Mouse (Mus musculus): ENCODE measurements at regions not wholly inside any gene's neighbourhood (a gene's known extent, or its start where the extent isn't known, plus 50 kb on each side); places are given as distances from the start of the nearest gene placed in this dataset.

GRCm38 (mm10) chr2:174892658-174893057 lies 117.4 kb upstream of the Gm14444 start:
- Histone ChIP-seq H3K4me2 (ENCODE audit: low read depth, low read length) (no peak overlapping the region), H3K4me1 (ENCODE audit: control insufficient read depth, insufficient read depth) (no peaks in the 10 kb centered on the region), H3K4me3 (ENCODE audit: low read depth, low read length) (no peak overlapping the region), H3K27me3 (ENCODE audit: control insufficient read depth, insufficient read depth, low read length) (no peaks in the 10 kb centered on the region), H3K27ac (ENCODE audit: low read depth) (no peak overlapping the region), H3K36me3 (replicated peaks; ENCODE audit: control insufficient read depth, insufficient read depth, low read length) (no peaks in the 10 kb centered on the region), H3K9me3 (replicated peaks; ENCODE audit: control insufficient read depth, low read length) (no peaks in the 10 kb centered on the region), H3K9ac (replicated peaks; ENCODE audit: low read depth, low read length) (no peak overlapping the region)
- WGBS: 53% methylated on average over 7 of the region's 7 CpGs
- ATAC-seq (ENCODE audit: insufficient read depth, low read depth): no peak
- TF ChIP-seq CTCF (IDR thresholded peaks at IDR 0.05; ENCODE audit: low read depth) (no peak), EP300 (IDR thresholded peaks at IDR 0.05; ENCODE audit: low read depth) (no peak)
- no peak for DNase-seq (ENCODE audit: low spot score)

- no peak for TF ChIP-seq CTCF (IDR thresholded peaks at IDR 0.05; ENCODE audit: low read depth)
- 0 out of 2 replicates have a peak, but pooled peaks have one; percentile 35 for TF ChIP-seq EP300 (IDR thresholded peaks at IDR 0.05; ENCODE audit: low read depth)
- ATAC-seq (ENCODE audit: insufficient read depth, low read depth) (peak; percentile 35; the same call in 1 of the 2 replicates), DNase-seq (ENCODE audit: low spot score) (peak; percentile 43)
- H3K4me3 ChIP-seq (ENCODE audit: low read depth, low read length): no peak overlapping the region
- H3K36me3 ChIP-seq (replicated peaks; ENCODE audit: control insufficient read depth, insufficient read depth, low read length): no peaks in the 10 kb centered on the region
- no peak overlapping the region for H3K9ac ChIP-seq (replicated peaks; ENCODE audit: low read depth, low read length)
- no peaks in the 10 kb centered on the region for H3K27me3 ChIP-seq (ENCODE audit: control insufficient read depth, insufficient read depth, low read length)
- H3K9me3 ChIP-seq (replicated peaks; ENCODE audit: control insufficient read depth, low read length): no peaks in the 10 kb centered on the region
- H3K27ac ChIP-seq (ENCODE audit: low read depth): 0 out of 2 replicates have a peak overlapping the region, but pooled peaks have one; percentile 9
- 19% methylated on average over 8 of the region's 8 CpGs for WGBS
- no peak overlapping the region for H3K4me2 ChIP-seq (ENCODE audit: low read depth, low read length)
- H3K4me1 ChIP-seq (ENCODE audit: control insufficient read depth, insufficient read depth): no peaks in the 10 kb centered on the region
These were observed 112.6 kb upstream of the Gm14444 start for GRCm38 (mm10) chr2:174897424-174897823.

GRCm38 (mm10) chr2:174899940-174900670 lies 109.9 kb upstream of the Gm14444 start:
- Histone ChIP-seq H3K36me3 (replicated peaks; ENCODE audit: control insufficient read depth, insufficient read depth, low read length) (no peaks in the 10 kb centered on the region), H3K27me3 (ENCODE audit: control insufficient read depth, insufficient read depth, low read length) (no peaks in the 10 kb centered on the region), H3K4me1 (ENCODE audit: control insufficient read depth, insufficient read depth) (no peaks in the 10 kb centered on the region), H3K4me3 (ENCODE audit: low read depth, low read length) (no peak overlapping the region), H3K27ac (ENCODE audit: low read depth) (no peak overlapping the region), H3K4me2 (ENCODE audit: low read depth, low read length) (no peak overlapping the region), H3K9me3 (replicated peaks; ENCODE audit: control insufficient read depth, low read length) (no peaks in the 10 kb centered on the region), H3K9ac (replicated peaks; ENCODE audit: low read depth, low read length) (no peak overlapping the region)
- TF ChIP-seq CTCF (IDR thresholded peaks at IDR 0.05; ENCODE audit: low read depth) (no peak), EP300 (IDR thresholded peaks at IDR 0.05; ENCODE audit: low read depth) (no peak)
- ATAC-seq (ENCODE audit: insufficient read depth, low read depth): peak; percentile 55
- DNase-seq (ENCODE audit: low spot score): no peak
- WGBS: 64% methylated on average over 5 of the region's 5 CpGs

- Histone ChIP-seq H3K36me3 (replicated peaks; ENCODE audit: control insufficient read depth, insufficient read depth, low read length) (no peaks in the 10 kb centered on the region), H3K4me1 (ENCODE audit: control insufficient read depth, insufficient read depth) (no peaks in the 10 kb centered on the region), H3K4me2 (ENCODE audit: low read depth, low read length) (no peak overlapping the region), H3K4me3 (ENCODE audit: low read depth, low read length) (no peak overlapping the region), H3K9ac (replicated peaks; ENCODE audit: low read depth, low read length) (no peak overlapping the region), H3K27me3 (ENCODE audit: control insufficient read depth, insufficient read depth, low read length) (no peaks in the 10 kb centered on the region), H3K27ac (ENCODE audit: low read depth) (no peak overlapping the region), H3K9me3 (replicated peaks; ENCODE audit: control insufficient read depth, low read length) (no peaks in the 10 kb centered on the region)
- ATAC-seq (ENCODE audit: insufficient read depth, low read depth) (peak; percentile 59; the same call in 1 of the 2 replicates), DNase-seq (ENCODE audit: low spot score) (peak; percentile 68)
- TF ChIP-seq CTCF (IDR thresholded peaks at IDR 0.05; ENCODE audit: low read depth): peak; percentile 72
- TF ChIP-seq EP300 (IDR thresholded peaks at IDR 0.05; ENCODE audit: low read depth): no peak
These were observed 109.4 kb upstream of the Gm14444 start for GRCm38 (mm10) chr2:174900671-174900991.

- no peaks in the 10 kb centered on the region for H3K9me3 ChIP-seq (replicated peaks; ENCODE audit: control insufficient read depth, low read length)
- TF ChIP-seq CTCF (IDR thresholded peaks at IDR 0.05; ENCODE audit: low read depth) (no peak), EP300 (IDR thresholded peaks at IDR 0.05; ENCODE audit: low read depth) (no peak)
- H3K4me2 ChIP-seq (ENCODE audit: low read depth, low read length): no peak overlapping the region
- ATAC-seq (ENCODE audit: insufficient read depth, low read depth): no peak
- 80% methylated on average over 16 of the region's 16 CpGs for WGBS
- H3K27me3 ChIP-seq (ENCODE audit: control insufficient read depth, insufficient read depth, low read length): no peaks in the 10 kb centered on the region
- H3K4me3 ChIP-seq (ENCODE audit: low read depth, low read length): no peak overlapping the region
- DNase-seq (ENCODE audit: low spot score): no peak
- no peaks in the 10 kb centered on the region for H3K4me1 ChIP-seq (ENCODE audit: control insufficient read depth, insufficient read depth)
- H3K9ac ChIP-seq (replicated peaks; ENCODE audit: low read depth, low read length): no peak overlapping the region
- H3K36me3 ChIP-seq (replicated peaks; ENCODE audit: control insufficient read depth, insufficient read depth, low read length): no peaks in the 10 kb centered on the region
- no peak overlapping the region for H3K27ac ChIP-seq (ENCODE audit: low read depth)
These were observed 108.2 kb upstream of the Gm14444 start for GRCm38 (mm10) chr2:174901801-174902200.

GRCm38 (mm10) chr2:174903627-174904026 lies 106.4 kb upstream of the Gm14444 start:
- no peaks in the 10 kb centered on the region for H3K36me3 ChIP-seq (replicated peaks; ENCODE audit: control insufficient read depth, insufficient read depth, low read length)
- no peak overlapping the region for H3K9ac ChIP-seq (replicated peaks; ENCODE audit: low read depth, low read length)
- H3K4me2 ChIP-seq (ENCODE audit: low read depth, low read length): no peak overlapping the region
- H3K4me1 ChIP-seq (ENCODE audit: control insufficient read depth, insufficient read depth): no peaks in the 10 kb centered on the region
- no peaks in the 10 kb centered on the region for H3K9me3 ChIP-seq (replicated peaks; ENCODE audit: control insufficient read depth, low read length)
- DNase-seq (ENCODE audit: low spot score) (no peak), ATAC-seq (ENCODE audit: insufficient read depth, low read depth) (no peak)
- WGBS: 65% methylated on average over 7 of the region's 7 CpGs
- no peak overlapping the region for H3K4me3 ChIP-seq (ENCODE audit: low read depth, low read length)
- no peak overlapping the region for H3K27ac ChIP-seq (ENCODE audit: low read depth)
- no peaks in the 10 kb centered on the region for H3K27me3 ChIP-seq (ENCODE audit: control insufficient read depth, insufficient read depth, low read length)
- TF ChIP-seq CTCF (IDR thresholded peaks at IDR 0.05; ENCODE audit: low read depth): no peak
- TF ChIP-seq EP300 (IDR thresholded peaks at IDR 0.05; ENCODE audit: low read depth): no peak

All from heart, postnatal 0 days (tissue).